Mouse (Mus musculus) ZHBTc4 (cell line): ENCODE results near the gene Ric1.
"Not testable (repeated sequence)": the region's sequence is repeated elsewhere in the genome, so short reads cannot be mapped to it uniquely, and the experiment has no call there.

ENCODE experiments used
- DNase-seq: peaks from one replicate; pipeline ENCODE4 v3.0.0-alpha.2; 2011; ENCODE audit warnings: low read depth, low spot score

Gene Ric1

GRCm38 (mm10) chr19:29527299-29527698, 5.2 kb downstream of the Ric1 start:
- no peak for DNase-seq

- no peak for DNase-seq
These were observed 6.5 kb downstream of the Ric1 start for GRCm38 (mm10) chr19:29528568-29528967.

- DNase-seq: no peak
These were observed 11.9 kb downstream of the Ric1 start for GRCm38 (mm10) chr19:29534030-29534429.

- DNase-seq: no peak
These were observed 20.3 kb downstream of the Ric1 start for GRCm38 (mm10) chr19:29542256-29542970.

- no peak for DNase-seq
These were observed 21.9 kb downstream of the Ric1 start for GRCm38 (mm10) chr19:29544026-29544425.

- no peak for DNase-seq
These were observed 28.5 kb downstream of the Ric1 start for GRCm38 (mm10) chr19:29550618-29551017.

GRCm38 (mm10) chr19:29551128-29551527, 29.0 kb downstream of the Ric1 start:
- no peak for DNase-seq

GRCm38 (mm10) chr19:29551980-29552379, 29.9 kb downstream of the Ric1 start:
- DNase-seq: not testable (repeated sequence)

- DNase-seq: peak; percentile 6
These were observed 35.2 kb downstream of the Ric1 start for GRCm38 (mm10) chr19:29557171-29557845.

- no peak for DNase-seq
These were observed 40.1 kb downstream of the Ric1 start for GRCm38 (mm10) chr19:29562166-29562565.

GRCm38 (mm10) chr19:29562603-29563002, 40.5 kb downstream of the Ric1 start:
- DNase-seq: no peak

- DNase-seq: peak; percentile 72
These were observed 41.2 kb downstream of the Ric1 start for GRCm38 (mm10) chr19:29563258-29563779.

- DNase-seq: no peak
These were observed 44.4 kb downstream of the Ric1 start for GRCm38 (mm10) chr19:29566512-29566911.

- no peak for DNase-seq
These were observed 60.4 kb downstream of the Ric1 start for GRCm38 (mm10) chr19:29582439-29582838.

GRCm38 (mm10) chr19:29583734-29584133, 61.7 kb downstream of the Ric1 start:
- DNase-seq: no peak

- DNase-seq: peak; percentile 43
These were observed 71.7 kb downstream of the Ric1 start for GRCm38 (mm10) chr19:29593783-29594182.

GRCm38 (mm10) chr19:29596276-29596675, 74.2 kb downstream of the Ric1 start:
- no peak for DNase-seq

GRCm38 (mm10) chr19:29596985-29597384, 74.9 kb downstream of the Ric1 start:
- DNase-seq: peak; percentile 58

GRCm38 (mm10) chr19:29598981-29599380, 76.9 kb downstream of the Ric1 start:
- no peak for DNase-seq

- DNase-seq: no peak
These were observed 81.7 kb downstream of the Ric1 start for GRCm38 (mm10) chr19:29603548-29604353.

GRCm38 (mm10) chr19:29604653-29605052, 82.6 kb downstream of the Ric1 start:
- DNase-seq: no peak

GRCm38 (mm10) chr19:29607521-29607920, 85.4 kb downstream of the Ric1 start:
- DNase-seq: no peak
